Mouse (Mus musculus) cerebellum, adult 2 months (tissue): ENCODE data around the gene Cfap58. TPM values are rescaled to one million over a fixed set of nuclear protein-coding genes. Genes with fewer than 3 reads are reported as not detected.

Experiments
- DNase-seq, 2 experiments: peaks; one replicate each; pipeline ENCODE4 v3.0.0; 2021
- H3K27ac ChIP-seq: fragments of 200-500 bp; 2 replicates; pipeline ENCODE4 v1.5.1; 2012; ENCODE audit warnings: low read length, control low read depth, inconsistent platforms; ENCODE audit not compliant: insufficient read depth
- H3K27me3 ChIP-seq: fragments of 200-500 bp; 2 replicates; pipeline ENCODE4 v1.6.1; 2012; ENCODE audit warnings: inconsistent platforms, mild to moderate bottlenecking, low read length, moderate library complexity; ENCODE audit not compliant: control insufficient read depth, insufficient read depth
- H3K4me1 ChIP-seq: fragments of 200-500 bp; 2 replicates; pipeline ENCODE4 v1.6.1; 2011; ENCODE audit warnings: low read length; ENCODE audit not compliant: control insufficient read depth, insufficient read depth
- H3K4me3 ChIP-seq: fragments of 200-500 bp; replicated peaks from 2 replicates; pipeline ENCODE3; 2011; ENCODE audit warnings: mild to moderate bottlenecking, low read depth, low read length, control low read depth; ENCODE audit not compliant: insufficient read depth
- CTCF ChIP-seq: fragments of 200-500 bp; IDR thresholded peaks from 2 replicates; pipeline ENCODE4 v1.5.1; 2011; ENCODE audit warnings: low read depth, mild to moderate bottlenecking, control low read depth, low read length, moderate library complexity, borderline replicate concordance; ENCODE audit not compliant: insufficient read depth
- POLR2A ChIP-seq: fragments of 200-500 bp; IDR thresholded peaks from 2 replicates; pipeline ENCODE4 v1.6.1; 2011; ENCODE audit warnings: low read length, control low read depth, borderline replicate concordance; ENCODE audit not compliant: insufficient read depth
- WGBS: fragments of 180-500 bp; shearing (Covaris S2); methylation state at CpG from one replicate; pipeline ENCODE4 v1.1.7; 2018; 5-methylcytosine and 5-hydroxymethylcytosine counted together
- polyA plus RNA-seq: library from polyadenylated mRNA; depleted of rRNA; stranded (reverse); fragments of >200 nt; gene quantifications from 2 replicates; pipeline ENCODE4 v1.2.3, GENCODE M21; 2012

The Cfap58 gene
- polyA plus RNA-seq, 1 experiment, result 0.07 TPM

DNA sequence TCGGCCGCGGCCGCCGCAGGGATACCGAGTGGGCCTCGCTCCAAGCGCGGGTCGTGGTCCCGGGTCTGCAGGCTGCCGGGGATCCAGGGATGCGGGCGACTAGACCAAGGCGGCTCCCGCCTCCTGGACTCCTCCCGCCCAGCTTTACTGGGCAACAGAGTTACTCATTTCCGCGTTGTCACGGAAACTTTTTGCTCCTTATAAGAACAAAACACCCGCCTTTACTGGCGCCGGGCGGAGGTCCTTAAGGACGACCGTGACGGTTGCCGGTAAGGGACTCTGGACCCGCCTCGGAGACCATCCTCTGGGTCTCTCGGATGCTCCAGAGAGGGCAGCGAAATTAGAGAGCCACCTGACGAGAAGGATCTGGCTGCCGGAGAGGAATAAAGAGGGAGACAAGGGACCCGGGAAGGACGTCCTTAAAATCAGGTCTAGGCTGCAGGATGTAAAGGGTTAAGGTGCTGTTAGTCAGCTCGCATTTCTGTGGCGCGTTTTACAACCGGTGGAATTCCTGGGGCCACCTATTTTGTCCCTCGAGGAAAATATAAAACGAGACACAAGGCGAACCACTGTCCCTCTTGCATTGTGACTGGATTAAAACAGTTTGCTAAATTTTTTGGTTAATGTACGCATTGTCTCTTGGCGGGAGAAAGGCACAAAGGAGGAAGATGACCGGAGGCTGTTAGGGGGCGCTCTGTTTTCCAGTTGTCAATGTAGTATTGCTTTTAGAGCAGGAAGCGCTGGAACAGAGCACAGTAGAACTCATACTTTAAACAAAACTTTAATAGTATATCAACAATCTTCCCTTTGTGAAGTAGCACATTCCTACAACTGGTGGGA, 18.1 kb upstream of the Cfap58 start, which contains the start of the genes Cfap43 and Itprip:
Cfap43 (minus strand) TSS at position 162 of the 840 bp plus-strand sequence.
Itprip (minus strand) TSS at position 174 of the 840 bp plus-strand sequence.
- peak within 1 kb of the TSS; percentile 39 for H3K4me3 ChIP-seq
- WGBS, result under 1% methylated on average over 48 of the region's 48 CpGs
- no peaks in the 10 kb centered on the region for H3K4me1 ChIP-seq
- peak; percentile 17 to 35 for DNase-seq
- TF ChIP-seq CTCF (no peak; the same call in 1 of the 2 replicates), POLR2A (no peak)
- H3K27me3 ChIP-seq, result no peaks in the 10 kb centered on the region
- H3K27ac ChIP-seq, result no peak within 1 kb of the TSS

DNA sequence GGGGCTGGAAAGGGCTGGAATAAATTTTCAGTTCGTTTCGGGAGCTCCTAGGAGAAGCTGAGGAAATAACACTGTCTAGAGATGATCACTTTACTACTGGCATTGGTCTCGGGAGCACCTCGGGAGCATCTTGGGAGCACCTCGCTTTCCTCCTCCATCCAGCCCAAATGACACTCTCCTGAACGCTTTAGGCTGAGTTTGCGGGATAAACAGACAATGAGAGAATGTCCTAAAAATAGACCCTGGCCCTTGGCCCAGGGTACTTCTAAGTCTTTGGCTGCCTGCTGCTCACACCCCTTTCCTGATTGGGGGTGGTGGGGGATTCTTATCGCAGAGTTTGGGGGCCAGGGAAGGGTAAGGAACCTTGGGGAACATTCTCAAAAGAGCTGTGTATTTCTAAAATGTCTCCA, 17.5 kb upstream of the Cfap58 start:
- Histone ChIP-seq H3K4me3 (no peak overlapping the region), H3K27ac (no peak overlapping the region), H3K4me1 (no peaks in the 10 kb centered on the region), H3K27me3 (no peaks in the 10 kb centered on the region)
- no peak for TF ChIP-seq POLR2A
- no peak for TF ChIP-seq CTCF
- no peak for DNase-seq
- under 1% methylated on average over 8 of the region's 8 CpGs for WGBS

- Histone ChIP-seq H3K4me1 (no peaks in the 10 kb centered on the region), H3K27ac (no peak overlapping the region), H3K4me3 (no peak overlapping the region), H3K27me3 (no peaks in the 10 kb centered on the region)
- no peak for DNase-seq
- 62% methylated on average over 7 of the region's 7 CpGs for WGBS
- TF ChIP-seq CTCF (no peak), POLR2A (no peak)
Observed at GRCm38 (mm10) chr19:47925819-47926218, 11.7 kb upstream of the Cfap58 start.

DNA sequence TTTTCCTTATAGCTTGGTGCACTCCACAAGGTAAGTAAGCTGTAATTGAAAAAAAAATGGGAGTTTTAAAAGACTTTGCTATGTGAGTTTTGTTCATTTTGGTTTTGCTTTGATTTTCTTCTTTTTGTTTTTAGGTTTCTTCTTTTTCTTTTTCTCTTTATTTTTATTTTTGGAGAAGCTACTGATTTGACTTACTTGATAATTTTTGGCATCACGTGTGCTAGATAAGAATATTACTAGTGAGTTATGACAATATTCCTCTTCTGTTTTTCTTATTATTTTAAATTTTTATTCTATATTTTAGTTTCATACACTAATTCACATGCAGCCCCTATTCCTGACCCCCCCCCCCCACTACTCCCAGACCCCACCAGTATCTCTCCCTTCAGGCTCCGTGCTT, 10.4 kb upstream of the Cfap58 start:
- TF ChIP-seq POLR2A, result no peak
- TF ChIP-seq CTCF, result no peak
- Histone ChIP-seq H3K4me1 (no peaks in the 10 kb centered on the region), H3K27ac (no peak overlapping the region), H3K27me3 (no peaks in the 10 kb centered on the region), H3K4me3 (no peak overlapping the region)
- DNase-seq, result no peak
- 90% methylated on average over 2 of the region's 2 CpGs for WGBS

DNA sequence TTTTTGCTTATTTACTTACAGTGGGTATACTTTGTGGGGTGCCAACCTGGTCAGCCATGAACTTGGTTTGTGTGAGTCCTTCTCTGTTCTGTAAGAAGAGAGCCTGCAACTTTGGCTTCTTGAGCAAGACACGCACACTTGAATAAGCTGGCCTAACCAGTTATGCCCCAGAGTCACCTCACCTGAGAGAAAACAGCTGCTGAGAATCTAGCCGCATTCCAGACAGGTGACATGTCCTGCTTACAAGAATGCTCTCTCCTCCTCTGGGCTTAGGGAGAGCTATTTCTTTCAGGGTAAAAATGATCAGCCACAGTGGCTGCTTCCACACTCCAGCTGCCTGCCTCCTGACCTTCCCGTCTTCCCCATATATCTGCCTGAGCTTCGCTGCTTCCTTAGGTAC, 8.4 kb upstream of the Cfap58 start:
- H3K27ac ChIP-seq, result no peak overlapping the region
- no peak for DNase-seq
- no peak for TF ChIP-seq POLR2A
- no peak for TF ChIP-seq CTCF
- no peak overlapping the region for H3K4me3 ChIP-seq
- H3K27me3 ChIP-seq, result no peaks in the 10 kb centered on the region
- H3K4me1 ChIP-seq, result no peaks in the 10 kb centered on the region
- WGBS, result 91% methylated on average over 4 of the region's 4 CpGs

DNA sequence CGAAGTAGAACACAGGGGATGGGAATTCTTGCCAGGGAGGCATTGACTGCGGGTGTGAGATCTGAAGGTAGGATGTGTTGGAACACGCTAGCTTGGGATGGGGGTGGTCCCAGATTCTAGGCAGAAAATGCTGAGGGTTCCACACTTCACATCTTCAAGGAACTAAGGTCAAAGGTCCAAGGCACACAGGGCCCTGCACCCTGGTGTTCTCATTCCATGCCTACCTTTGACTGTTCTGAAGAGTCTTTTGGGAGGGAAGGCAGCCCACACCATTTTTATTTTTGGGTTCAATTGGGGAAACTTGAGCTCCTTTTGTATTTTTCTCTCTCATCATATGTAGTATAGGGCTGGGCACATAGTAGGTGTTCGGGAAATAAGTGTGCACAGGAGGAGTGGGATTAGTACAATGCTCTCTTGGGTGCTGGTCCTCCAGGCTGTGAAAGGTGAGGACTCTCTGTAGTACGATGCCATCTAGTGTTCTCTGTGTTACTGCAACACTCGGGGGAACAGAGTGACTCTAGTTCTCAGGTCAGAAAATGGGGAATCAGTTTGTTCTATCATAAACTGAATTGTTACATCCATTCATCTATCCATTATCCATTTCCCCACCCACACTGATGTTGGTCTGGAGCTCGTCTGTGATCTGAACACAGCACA, 5.4 kb upstream of the Cfap58 start:
- Histone ChIP-seq H3K4me3 (no peak overlapping the region), H3K27me3 (no peaks in the 10 kb centered on the region), H3K27ac (no peak overlapping the region), H3K4me1 (no peaks in the 10 kb centered on the region)
- 40% methylated on average over 7 of the region's 7 CpGs for WGBS
- no peak for DNase-seq
- TF ChIP-seq POLR2A, result no peak
- TF ChIP-seq CTCF, result peak; percentile 62

GRCm38 (mm10) chr19:47934146-47934545, 3.3 kb upstream of the Cfap58 start:
- DNase-seq, result no peak
- WGBS, result 83% methylated on average over 8 of the region's 8 CpGs
- TF ChIP-seq CTCF (no peak), POLR2A (no peak)
- H3K27ac ChIP-seq, result no peak overlapping the region
- H3K4me1 ChIP-seq, result no peaks in the 10 kb centered on the region
- H3K4me3 ChIP-seq, result no peak overlapping the region
- H3K27me3 ChIP-seq, result no peaks in the 10 kb centered on the region
